Mouse (Mus musculus) small intestine, adult 2 months (tissue): ENCODE results near the gene Vstm2b. TPM values are rescaled to one million over a fixed set of nuclear protein-coding genes. Genes with fewer than 3 reads are reported as not detected.

Experiments
- H3K27ac ChIP-seq: fragments of 200-500 bp; 2 replicates; pipeline ENCODE4 v1.5.1; 2012; ENCODE audit warnings: low read depth, low read length, control low read depth, inconsistent platforms; ENCODE audit not compliant: insufficient read depth
- H3K27me3 ChIP-seq: fragments of 200-500 bp; 2 replicates; pipeline ENCODE4 v1.6.1; 2012; ENCODE audit warnings: mild to moderate bottlenecking, moderate library complexity, low read length, inconsistent platforms; ENCODE audit not compliant: control insufficient read depth, insufficient read depth
- H3K36me3 ChIP-seq: fragments of 200-500 bp; 2 replicates; pipeline ENCODE4 v1.6.1; 2012; ENCODE audit warnings: mild to moderate bottlenecking, low read length, control low read depth, inconsistent platforms; ENCODE audit not compliant: control insufficient read depth, insufficient read depth
- H3K4me1 ChIP-seq: fragments of 200-500 bp; 2 replicates; pipeline ENCODE4 v1.6.1; 2012; ENCODE audit warnings: low read length, inconsistent platforms, mixed read lengths; ENCODE audit not compliant: control insufficient read depth, insufficient read depth, insufficient read length
- H3K4me3 ChIP-seq: fragments of 200-500 bp; 2 replicates; pipeline ENCODE4 v1.5.1; 2012; ENCODE audit warnings: low read depth, mild to moderate bottlenecking, control low read depth, inconsistent platforms, low read length, moderate library complexity
- CTCF ChIP-seq: fragments of 200-500 bp; IDR thresholded peaks from 2 replicates; pipeline ENCODE4 v1.5.1; 2012; ENCODE audit warnings: low read depth, mild to moderate bottlenecking, control low read depth, inconsistent platforms, low read length, moderate library complexity, mixed read lengths; ENCODE audit not compliant: insufficient replicate concordance, insufficient read length; ENCODE audit errors: extremely low read depth
- POLR2A ChIP-seq: fragments of 200-500 bp; IDR thresholded peaks from 2 replicates; pipeline ENCODE4 v1.6.1; 2012; ENCODE audit warnings: low read depth, mild to moderate bottlenecking, control low read depth, inconsistent platforms, low read length, moderate library complexity
- WGBS: fragments of 180-500 bp; shearing (Covaris S2); methylation state at CpG from one replicate; pipeline ENCODE4 v1.1.7; 2018; 5-methylcytosine and 5-hydroxymethylcytosine counted together
- polyA plus RNA-seq: library from polyadenylated mRNA; depleted of rRNA; stranded (reverse); fragments of >200 nt; gene quantifications from 2 replicates; pipeline ENCODE4 v1.2.3, GENCODE M21; 2012; rRNA removed

Gene Vstm2b
- polyA plus RNA-seq = 1.5 and 34.7 TPM in 2 replicates

DNA sequence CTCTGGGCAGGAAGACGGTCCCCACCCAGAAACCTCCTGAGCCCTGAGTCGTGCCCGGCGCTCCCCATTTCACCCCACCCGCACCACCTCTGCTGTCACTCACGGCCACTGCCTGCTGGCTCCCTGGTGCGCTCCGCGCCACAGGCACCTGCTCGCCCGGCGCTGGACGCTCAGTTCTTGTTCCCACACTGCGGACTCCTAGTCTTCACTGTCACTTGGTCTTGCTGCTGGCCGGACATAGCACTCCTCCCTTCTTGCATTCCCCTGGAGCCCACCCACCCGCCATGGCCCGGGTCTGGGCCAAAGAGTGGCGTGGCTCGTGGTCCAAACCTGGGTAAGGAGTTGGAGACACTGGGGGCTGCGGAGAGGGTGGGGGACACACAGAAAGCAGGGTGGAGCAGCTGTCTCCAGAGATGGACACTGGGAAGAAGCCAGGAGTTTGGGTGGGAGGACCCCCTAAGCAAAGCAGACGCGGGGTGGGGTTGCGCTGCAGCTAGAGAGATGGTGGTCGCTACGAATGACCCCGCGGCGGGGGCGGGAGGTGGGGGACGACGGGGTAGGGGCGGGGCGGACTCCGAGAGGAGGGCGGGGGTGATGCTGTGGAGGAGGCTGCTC lies at the start of gene Vstm2b:
Gene Vstm2b (plus strand): TSS at position 233 of the 615 bp plus-strand sequence.
- TF ChIP-seq CTCF (no peak), POLR2A (no peak)
- Histone ChIP-seq H3K4me1 (no peaks in the 10 kb centered on the region), H3K27me3 (peaks cover 4% of the 10 kb centered on the region; the same call in 1 of the 2 replicates), H3K4me3 (no peak within 1 kb of the TSS), H3K36me3 (no peaks in the 10 kb centered on the region), H3K27ac (no peak within 1 kb of the TSS)
- 3% methylated on average over 35 of the region's 35 CpGs for WGBS

DNA sequence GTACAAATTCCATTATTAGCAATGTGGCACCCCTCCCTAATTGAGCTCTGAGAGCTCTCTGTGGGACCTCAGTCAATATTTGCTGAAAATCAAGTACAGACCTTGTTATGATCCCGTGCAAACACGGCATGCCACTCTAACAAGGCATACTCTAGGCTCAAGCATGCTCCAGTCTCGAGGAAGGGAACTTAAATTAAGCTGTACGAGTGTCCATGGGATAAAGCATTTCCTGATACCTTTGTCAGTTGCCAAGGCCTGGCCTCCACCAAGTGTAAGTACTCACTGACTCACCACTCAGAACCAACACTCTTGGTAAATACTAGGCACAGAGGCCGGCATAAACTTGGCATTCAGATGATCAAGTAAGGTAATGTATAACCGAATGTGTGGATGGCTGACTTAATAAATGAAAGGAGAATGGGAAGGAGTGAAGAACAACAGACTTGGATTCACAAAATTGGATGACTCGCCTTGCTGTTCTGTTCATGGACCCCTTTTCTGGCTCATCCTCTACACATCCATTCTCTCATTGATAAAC lies 42.0 kb upstream of the Vstm2b start:
- 41% methylated on average over 7 of the region's 7 CpGs for WGBS
- H3K27ac ChIP-seq = no peak overlapping the region
- no peaks in the 10 kb centered on the region for H3K27me3 ChIP-seq
- TF ChIP-seq POLR2A (no peak), CTCF (no peak)
- H3K36me3 ChIP-seq = no peaks in the 10 kb centered on the region
- H3K4me1 ChIP-seq = no peaks in the 10 kb centered on the region
- H3K4me3 ChIP-seq = no peak overlapping the region

DNA sequence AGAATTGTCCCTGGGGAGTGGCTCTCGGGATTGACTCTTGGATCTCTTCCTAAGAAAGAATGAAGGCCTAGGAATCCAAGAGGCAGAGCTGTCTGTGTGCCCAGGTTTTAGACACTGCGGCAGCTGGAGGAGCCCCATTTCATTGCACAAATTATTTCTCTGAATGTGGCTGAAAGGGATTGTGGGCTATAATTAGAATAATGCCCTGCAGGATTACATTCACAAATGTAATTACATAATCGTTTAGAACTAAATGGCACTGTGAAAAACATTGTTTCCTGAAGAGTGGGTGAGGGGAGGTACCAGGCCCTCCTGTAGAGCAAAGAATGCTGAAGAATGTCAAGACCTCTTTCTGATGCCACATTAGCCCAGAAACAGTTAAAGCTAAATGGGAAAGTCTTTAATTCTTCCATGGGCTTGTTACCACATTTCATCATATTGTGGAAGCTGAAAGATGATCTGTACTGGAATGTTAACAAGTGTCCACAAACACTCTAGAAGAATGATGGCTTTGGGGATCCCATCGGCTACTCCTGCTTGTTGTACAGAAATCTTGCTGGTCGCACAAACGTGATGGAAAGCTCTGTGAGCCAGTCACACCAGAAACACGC lies 24.6 kb upstream of the Vstm2b start:
- H3K27me3 ChIP-seq = no peaks in the 10 kb centered on the region
- 64% methylated on average over 7 of the region's 7 CpGs for WGBS
- no peaks in the 10 kb centered on the region for H3K36me3 ChIP-seq
- no peak overlapping the region for H3K4me3 ChIP-seq
- no peak overlapping the region for H3K27ac ChIP-seq
- no peaks in the 10 kb centered on the region for H3K4me1 ChIP-seq
- TF ChIP-seq CTCF (no peak), POLR2A (no peak)

DNA sequence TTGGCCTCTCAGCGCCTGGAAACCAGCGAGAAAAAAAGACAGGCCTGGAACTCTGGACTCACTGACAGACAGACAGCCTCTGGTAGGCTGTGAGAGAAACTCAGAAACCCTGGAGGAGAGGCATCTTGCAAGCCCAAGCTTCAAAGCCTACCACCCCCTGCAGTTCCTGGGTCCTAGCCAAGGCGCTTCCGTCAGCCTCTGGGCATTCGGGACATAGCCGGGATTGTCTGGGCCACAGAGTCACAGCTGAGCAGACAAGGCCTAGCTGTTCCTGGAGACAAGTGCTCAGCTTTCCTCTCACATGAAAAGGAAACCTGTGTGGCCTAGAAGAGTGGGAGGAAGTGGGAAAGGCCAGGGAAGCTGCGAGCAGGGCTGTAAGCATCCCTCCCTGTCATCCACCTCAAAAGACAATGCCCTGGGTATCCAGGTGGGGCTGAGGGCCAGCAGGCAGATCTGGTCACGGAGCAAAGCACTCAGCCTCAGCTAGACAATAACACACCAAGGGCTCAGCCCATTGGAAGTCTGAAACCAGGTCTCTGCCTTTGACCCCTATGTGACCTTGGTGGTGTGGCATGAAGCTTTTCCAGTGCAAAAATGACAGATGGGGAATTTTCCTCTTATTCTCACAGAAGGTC lies 13.2 kb upstream of the Vstm2b start:
- H3K27me3 ChIP-seq = no peaks in the 10 kb centered on the region
- TF ChIP-seq POLR2A (no peak), CTCF (no peak)
- H3K4me1 ChIP-seq = no peaks in the 10 kb centered on the region
- no peaks in the 10 kb centered on the region for H3K36me3 ChIP-seq
- WGBS = 71% methylated on average over 8 of the region's 8 CpGs
- no peak overlapping the region for H3K4me3 ChIP-seq
- H3K27ac ChIP-seq = no peak overlapping the region

DNA sequence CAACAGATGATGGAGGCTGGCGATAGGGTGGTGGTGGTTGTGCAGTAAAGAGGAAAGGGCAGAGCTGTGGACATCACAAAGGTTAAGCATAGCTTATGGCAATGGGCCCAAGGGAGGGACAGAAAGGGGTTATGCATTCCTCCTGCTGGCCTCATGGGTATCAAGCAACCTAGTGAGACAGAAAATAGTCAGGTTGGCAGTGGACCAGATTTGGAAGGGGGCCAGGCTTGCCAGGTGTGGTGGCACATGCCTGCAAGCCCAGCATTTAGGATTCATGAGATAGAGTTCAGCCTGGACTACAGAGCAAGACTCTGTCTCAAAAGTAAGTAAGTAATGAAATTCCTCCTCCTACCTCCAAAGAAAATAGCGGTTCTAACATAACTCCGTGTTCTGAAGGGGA lies 9.8 kb upstream of the Vstm2b start:
- Histone ChIP-seq H3K4me1 (no peaks in the 10 kb centered on the region), H3K27me3 (no peaks in the 10 kb centered on the region), H3K36me3 (no peaks in the 10 kb centered on the region), H3K27ac (no peak overlapping the region), H3K4me3 (no peak overlapping the region)
- TF ChIP-seq CTCF (no peak), POLR2A (no peak)
- WGBS = 49% methylated on average over 3 of the region's 3 CpGs

DNA sequence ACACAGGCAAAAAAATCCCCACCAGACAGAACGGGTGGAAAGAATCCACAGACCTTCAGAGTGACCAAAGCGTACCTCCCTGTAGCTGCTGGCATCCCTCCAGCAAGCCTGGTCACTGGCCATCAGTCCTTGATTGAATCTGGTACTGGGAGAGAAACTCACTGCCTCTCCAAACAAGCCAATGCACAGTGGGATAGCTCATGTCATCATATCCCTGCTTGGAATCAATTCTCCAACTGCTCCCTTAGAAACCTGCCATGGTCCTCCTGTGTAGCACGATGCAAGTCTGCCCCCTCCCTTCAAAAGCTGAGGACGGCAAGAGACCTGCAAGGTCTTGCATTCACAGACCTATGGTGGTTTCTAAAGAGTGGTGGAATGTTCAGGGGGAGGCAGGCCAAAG lies 1.2 kb upstream of the Vstm2b start:
- Histone ChIP-seq H3K36me3 (no peaks in the 10 kb centered on the region), H3K27me3 (peaks cover 4% of the 10 kb centered on the region; the same call in 1 of the 2 replicates), H3K4me1 (no peaks in the 10 kb centered on the region), H3K4me3 (no peak overlapping the region), H3K27ac (no peak overlapping the region)
- WGBS = 53% methylated on average over 4 of the region's 4 CpGs
- TF ChIP-seq CTCF (no peak), POLR2A (no peak)
